Mouse (Mus musculus) megakaryocyte, embryonic 14.5 days (primary cell): ENCODE results near the gene Clcc1. TPM values are rescaled to one million over a fixed set of nuclear protein-coding genes. Genes with fewer than 3 reads are reported as not detected.

Experiments used
- H3K27me3 ChIP-seq: replicated peaks from 2 replicates; pipeline ENCODE3; 2012; ENCODE audit warnings: inconsistent platforms
- H3K36me3 ChIP-seq: replicated peaks from 2 replicates; pipeline ENCODE3; 2012; ENCODE audit warnings: low read length, inconsistent platforms, mixed read lengths
- H3K4me1 ChIP-seq: 2 replicates; pipeline ENCODE4 v1.6.1; 2012; ENCODE audit warnings: inconsistent platforms
- H3K4me3 ChIP-seq: replicated peaks from 2 replicates; pipeline ENCODE3; 2012; ENCODE audit warnings: moderate library complexity, mild to moderate bottlenecking, inconsistent platforms
- H3K9me3 ChIP-seq: 2 replicates; pipeline ENCODE4 v1.6.1; 2012; ENCODE audit warnings: inconsistent platforms
- FLI1 ChIP-seq: IDR thresholded peaks from 2 replicates; pipeline ENCODE4 v1.6.1; 2012; ENCODE audit warnings: low read length, inconsistent platforms, mixed read lengths
- GATA1 ChIP-seq: IDR thresholded peaks from 3 replicates; pipeline ENCODE4 v1.6.1; 2012; ENCODE audit warnings: mixed read lengths, low read length, inconsistent platforms, borderline replicate concordance
- polyA plus RNA-seq: library from polyadenylated mRNA; stranded (reverse); fragments of >175 nt; gene quantifications from 2 replicates; pipeline ENCODE4 v1.2.3, GENCODE M21; 2012; ENCODE audit warnings: low replicate concordance; ENCODE audit not compliant: insufficient read depth

The Clcc1 gene
- polyA plus RNA-seq, 1 experiment, result 8.2 TPM

DNA sequence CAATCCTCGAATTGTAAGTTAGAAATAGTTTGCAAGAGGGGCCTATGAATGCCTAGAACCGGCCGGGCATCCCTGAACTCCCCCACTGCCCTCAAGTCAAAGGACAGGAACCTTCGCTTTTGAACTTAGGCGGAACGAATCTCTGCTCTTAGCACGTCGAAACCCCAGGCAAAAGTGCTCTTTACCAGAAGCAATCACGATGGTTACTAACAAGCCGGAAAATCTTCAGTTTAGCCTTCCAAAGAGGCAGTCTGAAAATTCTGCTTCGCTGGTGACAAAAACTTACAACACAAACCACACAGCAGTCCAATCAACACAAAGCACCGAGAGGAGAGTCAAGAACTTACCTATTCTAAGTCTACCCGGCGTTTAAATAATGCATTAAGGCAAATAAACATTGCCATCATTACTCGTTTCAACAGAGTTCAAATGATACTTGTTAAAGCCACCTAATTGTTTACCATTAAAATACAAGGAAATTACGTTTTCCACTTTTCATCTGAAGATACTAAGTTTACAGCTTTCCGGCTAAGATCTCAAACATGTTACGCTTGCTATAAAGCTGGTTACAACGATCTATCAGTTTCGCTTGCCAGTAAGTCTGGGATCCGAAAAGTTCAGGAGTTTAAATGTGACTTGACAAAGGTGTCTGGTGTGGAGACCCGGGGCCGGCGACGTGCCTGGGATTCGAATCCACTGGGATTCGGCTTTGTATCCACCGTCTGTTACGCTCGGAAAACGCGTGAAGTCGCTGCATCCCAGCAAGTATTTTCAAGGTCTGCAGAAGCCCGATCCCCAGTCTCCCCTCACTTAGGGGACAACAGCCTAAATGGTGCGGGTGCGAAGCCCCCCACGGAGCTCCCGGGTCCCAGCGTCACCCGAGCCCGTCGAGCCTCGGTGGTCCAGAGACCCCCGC, 67.6 kb downstream of the Clcc1 start:
- peak overlapping the region; percentile 94 for H3K4me3 ChIP-seq
- peaks cover 45% of the 10 kb centered on the region for H3K4me1 ChIP-seq
- no peaks in the 10 kb centered on the region for H3K36me3 ChIP-seq
- H3K27me3 ChIP-seq, result peaks cover 55% of the 10 kb centered on the region
- TF ChIP-seq GATA1, result no peak
- peaks cover 14% of the 10 kb centered on the region for H3K9me3 ChIP-seq

DNA sequence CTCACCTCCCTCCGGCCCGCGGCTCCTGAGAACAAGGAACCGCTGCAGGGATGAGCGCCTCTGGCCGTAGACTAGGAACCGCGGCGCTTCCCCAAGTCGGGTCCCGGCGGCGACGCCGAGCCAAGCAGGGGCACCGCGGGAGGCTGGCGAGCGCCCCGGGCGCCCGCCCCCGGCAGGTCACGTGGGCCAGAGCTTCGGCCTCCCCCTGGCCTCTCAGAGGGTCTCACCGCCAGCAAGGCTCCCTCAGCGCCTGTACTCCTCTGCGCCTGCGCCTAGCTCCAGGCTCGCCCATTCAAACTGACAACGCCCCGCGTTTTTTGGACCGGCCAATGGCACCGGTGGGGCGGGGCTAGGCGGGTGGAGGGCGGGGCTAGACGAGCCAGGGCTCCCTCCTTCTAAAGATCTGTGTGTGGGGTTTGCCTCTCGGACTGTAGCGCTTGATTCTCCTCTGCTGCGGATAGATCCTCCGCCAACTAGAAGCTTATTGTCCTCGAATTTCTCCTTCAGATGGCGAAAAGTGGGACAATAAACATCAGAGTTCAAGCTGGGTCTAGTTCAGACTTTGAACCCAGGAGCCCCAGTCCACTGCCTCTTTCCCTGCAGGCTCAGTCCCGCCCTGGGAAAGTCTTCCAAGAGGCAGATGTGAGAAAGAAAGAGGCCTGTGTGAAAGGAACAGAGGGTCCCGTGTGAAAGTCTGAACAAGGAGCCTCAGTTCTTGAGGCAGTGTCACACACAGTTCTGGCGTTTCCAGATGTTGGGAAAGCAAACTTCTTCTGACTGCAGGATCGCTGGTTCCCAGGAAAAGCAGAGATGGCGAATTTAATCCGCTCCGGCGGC, 68.5 kb downstream of the Clcc1 start, which contains the start of gene Gpsm2:
Gene Gpsm2, minus strand, starts transcription at position 274 of the 837 bp plus-strand sequence.
- Histone ChIP-seq H3K4me3 (peak within 1 kb of the TSS; percentile 94), H3K27me3 (peaks cover 59% of the 10 kb centered on the region), H3K4me1 (peaks cover 54% of the 10 kb centered on the region), H3K9me3 (peaks cover 18% of the 10 kb centered on the region), H3K36me3 (no peaks in the 10 kb centered on the region)
- TF ChIP-seq FLI1, result no peak
- no peak for TF ChIP-seq GATA1

DNA sequence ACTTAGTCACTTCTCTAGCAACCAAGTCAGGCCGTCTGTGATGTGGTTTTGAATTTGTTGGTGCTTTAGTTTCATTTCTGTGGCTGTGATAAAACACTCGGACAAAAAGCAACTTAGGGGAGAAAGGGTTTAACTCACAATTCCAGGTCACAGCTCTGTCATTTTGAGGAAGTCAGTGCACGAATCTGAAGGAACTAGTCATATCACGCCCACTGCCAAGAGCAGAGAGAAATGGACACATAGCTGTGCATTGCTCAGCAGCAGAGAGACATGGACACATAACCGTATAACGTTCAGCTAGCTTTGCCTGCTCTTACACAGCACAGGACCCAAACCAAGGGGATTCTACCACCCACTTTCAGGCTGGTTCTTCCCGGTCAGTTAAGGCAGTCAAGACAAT, 72.7 kb downstream of the Clcc1 start:
- TF ChIP-seq GATA1 (no peak), FLI1 (no peak)
- Histone ChIP-seq H3K4me3 (peak overlapping the region; percentile 42), H3K4me1 (peaks cover 39% of the 10 kb centered on the region), H3K36me3 (no peaks in the 10 kb centered on the region), H3K9me3 (peaks cover 33% of the 10 kb centered on the region), H3K27me3 (peaks cover 69% of the 10 kb centered on the region)

DNA sequence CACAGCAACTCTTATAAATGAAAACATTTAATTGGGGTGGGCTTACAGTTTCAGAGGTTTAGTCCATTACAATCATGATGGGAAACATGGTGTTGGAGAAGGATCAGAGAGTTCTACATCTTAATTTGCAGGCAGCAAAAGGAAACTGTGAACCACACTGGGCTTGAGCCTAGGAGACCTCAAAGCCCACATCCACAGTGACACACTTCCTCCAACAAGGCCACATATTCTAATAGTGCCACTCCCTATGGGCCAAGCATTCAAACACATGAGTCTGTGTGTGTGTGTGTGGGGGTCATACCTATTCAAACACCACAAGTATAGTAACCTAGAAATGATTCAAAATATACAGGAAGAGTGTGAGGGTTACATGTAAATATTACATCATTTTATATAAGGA, 73.6 kb downstream of the Clcc1 start:
- TF ChIP-seq GATA1, result no peak
- 0 out of 2 replicates have a peak, but pooled peaks have one; percentile 22 for TF ChIP-seq FLI1
- H3K4me3 ChIP-seq, result no peak overlapping the region
- peaks cover 33% of the 10 kb centered on the region for H3K9me3 ChIP-seq
- peaks cover 74% of the 10 kb centered on the region for H3K27me3 ChIP-seq
- no peaks in the 10 kb centered on the region for H3K36me3 ChIP-seq
- H3K4me1 ChIP-seq, result peaks cover 33% of the 10 kb centered on the region

DNA sequence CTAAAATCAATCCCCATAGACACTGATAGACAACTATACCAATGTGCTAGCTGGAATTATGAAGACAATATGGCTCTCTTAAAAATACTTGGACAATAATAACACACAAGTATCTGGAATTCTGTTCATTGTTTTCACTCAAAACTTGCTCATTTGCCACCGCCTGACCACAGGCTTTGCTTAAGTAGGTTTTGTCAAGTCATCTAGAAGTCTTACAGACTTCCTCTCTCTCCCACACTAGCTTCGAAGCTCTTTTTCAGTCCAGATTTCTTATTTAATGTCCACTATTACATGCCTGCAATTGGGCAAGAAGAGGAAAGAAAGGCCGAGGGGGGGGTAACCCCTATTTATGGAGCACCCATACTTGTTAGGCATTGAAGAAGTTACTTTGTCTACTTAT, 74.1 kb downstream of the Clcc1 start:
- Histone ChIP-seq H3K36me3 (no peaks in the 10 kb centered on the region), H3K27me3 (peaks cover 74% of the 10 kb centered on the region), H3K4me3 (no peak overlapping the region), H3K4me1 (peaks cover 29% of the 10 kb centered on the region), H3K9me3 (peaks cover 33% of the 10 kb centered on the region)
- TF ChIP-seq GATA1 (no peak), FLI1 (no peak)

Other genes starting within 250 kb of the Clcc1 start
- gene Celsr2, start 238.4 kb upstream of the Clcc1 start, polyA plus RNA-seq, result 7.8 TPM in 2 replicates
- 65.4 and 129 TPM in 2 replicates for gene Sars, start 208.7 kb upstream of the Clcc1 start, polyA plus RNA-seq
- not detected in 2 replicates for gene 1700013F07Rik, start 119.8 kb upstream of the Clcc1 start, polyA plus RNA-seq
- not detected in 2 replicates for gene 5330417C22Rik, start 117.4 kb upstream of the Clcc1 start, polyA plus RNA-seq
- gene Tmem167b, start 91.4 kb upstream of the Clcc1 start, polyA plus RNA-seq, result 1.2 and 2.1 TPM in 2 replicates
- gene Taf13, start 82.2 kb upstream of the Clcc1 start, polyA plus RNA-seq, result 1.4 TPM in 1 of 2 replicates, not detected in the other
- gene Wdr47, start 62.6 kb upstream of the Clcc1 start, polyA plus RNA-seq, result 0.12 TPM in 1 of 2 replicates, not detected in the other
- gene Gpsm2, start 68.4 kb downstream of the Clcc1 start, polyA plus RNA-seq, result 1.3 and 2.2 TPM in 2 replicates
- gene Aknad1, start 85.7 kb downstream of the Clcc1 start, polyA plus RNA-seq, result not detected in 2 replicates
- 4.2 and 9.1 TPM in 2 replicates for gene Stxbp3, start 186.6 kb downstream of the Clcc1 start, polyA plus RNA-seq
- gene Fndc7, start 236.1 kb downstream of the Clcc1 start, polyA plus RNA-seq, result 0.04 TPM in 1 of 2 replicates, not detected in the other